Mouse (Mus musculus) hindbrain, embryonic 12.5 days (tissue): Measurements from ENCODE around the gene Tmem248. TPM values are rescaled to one million over a fixed set of nuclear protein-coding genes. Genes with fewer than 3 reads are reported as not detected.
"Not testable (repeated sequence)": the region's sequence is repeated elsewhere in the genome, so short reads cannot be mapped to it uniquely, and the experiment has no call there.

ENCODE experiments used
- ATAC-seq: fragments of 200-750 bp; cut with Nextera tagmentation; 2 replicates; pipeline ENCODE4 v1.8.0; 2017; ENCODE audit warnings: moderate TSS enrichment; ENCODE audit not compliant: low FRiP score
- H3K27ac ChIP-seq: fragments of 300-500 bp; sonication (generic); 2 replicates; pipeline ENCODE4 v1.5.1; 2016; ENCODE audit warnings: mild to moderate bottlenecking
- H3K27me3 ChIP-seq: fragments of 300-500 bp; sonication (generic); 2 replicates; pipeline ENCODE4 v1.6.1; 2016; ENCODE audit warnings: mild to moderate bottlenecking
- H3K36me3 ChIP-seq: fragments of 300-500 bp; sonication (generic); 2 replicates; pipeline ENCODE4 v1.6.1; 2016; ENCODE audit warnings: mild to moderate bottlenecking
- H3K4me1 ChIP-seq: fragments of 300-500 bp; sonication (generic); 2 replicates; pipeline ENCODE4 v1.6.1; 2016
- H3K4me2 ChIP-seq: fragments of 300-500 bp; sonication (generic); replicated peaks from 2 replicates; pipeline ENCODE4 v1.6.1; 2016; ENCODE audit warnings: mild to moderate bottlenecking
- H3K4me3 ChIP-seq: fragments of 300-500 bp; sonication (generic); 2 replicates; pipeline ENCODE4 v1.5.1; 2016; ENCODE audit warnings: mild to moderate bottlenecking
- H3K9ac ChIP-seq: fragments of 300-500 bp; sonication (generic); 2 replicates; pipeline ENCODE4 v1.6.1; 2016; ENCODE audit warnings: mild to moderate bottlenecking, moderate library complexity
- H3K9me3 ChIP-seq: fragments of 300-500 bp; sonication (generic); replicated peaks from 2 replicates; pipeline ENCODE4 v1.6.1; 2016; ENCODE audit warnings: mild to moderate bottlenecking
- WGBS: fragments of 180-500 bp; shearing (Covaris S2); methylation state at CpG from one replicate; pipeline ENCODE4 v1.1.7; 2016; 5-methylcytosine and 5-hydroxymethylcytosine counted together
- polyA plus RNA-seq: library from polyadenylated mRNA; unstranded; fragments of >200 nt; fragmentation: Nextera tagmentation; extraction: Ambion mirVana; gene quantifications from 2 replicates; pipeline ENCODE4 v1.2.1, GENCODE M21; 2016

The Tmem248 gene
- polyA plus RNA-seq, 1 experiment from 2014 or later, result 31.1 TPM

GRCm38 (mm10) chr5:130239856-130240255 lies 23.0 kb downstream of the Tmem248 start:
- Histone ChIP-seq H3K27ac (no peak overlapping the region), H3K27me3 (no peaks in the 10 kb centered on the region), H3K4me1 (no peaks in the 10 kb centered on the region), H3K36me3 (peaks cover 96% of the 10 kb centered on the region), H3K4me3 (no peak overlapping the region), H3K4me2 (no peak overlapping the region), H3K9ac (no peak overlapping the region), H3K9me3 (no peaks in the 10 kb centered on the region)
- no peak for ATAC-seq
- 81% methylated on average over 2 of the region's 2 CpGs for WGBS

GRCm38 (mm10) chr5:130241426-130241825 lies 24.5 kb downstream of the Tmem248 start:
- H3K36me3 ChIP-seq, result peaks cover 96% of the 10 kb centered on the region
- H3K27ac ChIP-seq, result no peak overlapping the region
- no peaks in the 10 kb centered on the region for H3K9me3 ChIP-seq
- H3K4me2 ChIP-seq, result no peak overlapping the region
- ATAC-seq, result no peak
- no peaks in the 10 kb centered on the region for H3K27me3 ChIP-seq
- WGBS, result 94% methylated on average over 12 of the region's 12 CpGs
- H3K4me1 ChIP-seq, result no peaks in the 10 kb centered on the region
- H3K9ac ChIP-seq, result no peak overlapping the region
- H3K4me3 ChIP-seq, result no peak overlapping the region

GRCm38 (mm10) chr5:130247823-130248222 lies 30.9 kb downstream of the Tmem248 start:
- Histone ChIP-seq H3K9ac (no peak overlapping the region), H3K4me2 (no peak overlapping the region), H3K4me1 (no peaks in the 10 kb centered on the region), H3K4me3 (no peak overlapping the region), H3K36me3 (peaks cover 90% of the 10 kb centered on the region), H3K9me3 (no peaks in the 10 kb centered on the region), H3K27ac (no peak overlapping the region), H3K27me3 (no peaks in the 10 kb centered on the region)
- no peak for ATAC-seq
- 90% methylated on average over 5 of the region's 5 CpGs for WGBS

- H3K4me2 ChIP-seq, result peak overlapping the region; percentile 66
- H3K9ac ChIP-seq, result peak overlapping the region; percentile 82
- WGBS, result 18% methylated on average over 19 of the region's 19 CpGs
- H3K4me3 ChIP-seq, result peak overlapping the region; percentile 73
- H3K9me3 ChIP-seq, result no peaks in the 10 kb centered on the region
- peaks cover 25% of the 10 kb centered on the region; the same call in 1 of the 2 replicates for H3K4me1 ChIP-seq
- no peak for ATAC-seq
- no peaks in the 10 kb centered on the region for H3K27me3 ChIP-seq
- H3K36me3 ChIP-seq, result peaks cover 35% of the 10 kb centered on the region
- peak overlapping the region; percentile 80; the same call in 1 of the 2 replicates for H3K27ac ChIP-seq
Measured at GRCm38 (mm10) chr5:130254164-130255016, 37.5 kb downstream of the Tmem248 start.

GRCm38 (mm10) chr5:130255017-130255720 lies 38.3 kb downstream of the Tmem248 start, which contains the start of the genes Sbds and Tyw1:
Sbds (minus strand) TSS chr5:130255530.
Tyw1 (plus strand) TSS chr5:130255619.
- under 1% methylated on average over 52 of the region's 52 CpGs for WGBS
- ATAC-seq, result peak; percentile 89

GRCm38 (mm10) chr5:130255799-130256525 lies 39.1 kb downstream of the Tmem248 start:
- H3K4me1 ChIP-seq, result peaks cover 25% of the 10 kb centered on the region; the same call in 1 of the 2 replicates
- H3K27ac ChIP-seq, result peak overlapping the region; percentile 30; the same call in 1 of the 2 replicates
- H3K4me2 ChIP-seq, result peak overlapping the region; percentile 66
- WGBS, result 33% methylated on average over 20 of the region's 20 CpGs
- H3K27me3 ChIP-seq, H3K9ac ChIP-seq, H3K9me3 ChIP-seq: not testable (repeated sequence)
- peak overlapping the region; percentile 73 for H3K4me3 ChIP-seq
- peaks cover 20% of the 10 kb centered on the region for H3K36me3 ChIP-seq
- 0 out of 2 replicates have a peak, but pooled peaks have one; percentile 1 for ATAC-seq

More at GRCm38 (mm10) chr5:130255017-130255720, 38.3 kb downstream of the Tmem248 start, which contains the start of the genes Sbds and Tyw1:
- peaks cover 25% of the 10 kb centered on the region; the same call in 1 of the 2 replicates for H3K4me1 ChIP-seq
- peak within 1 kb of the TSS; percentile 66 for H3K4me2 ChIP-seq
- H3K9ac ChIP-seq, result peak within 1 kb of the TSS; percentile 82
- peak within 1 kb of the TSS; percentile 73 for H3K4me3 ChIP-seq
- peaks cover 28% of the 10 kb centered on the region for H3K36me3 ChIP-seq
- H3K9me3 ChIP-seq, result no peaks in the 10 kb centered on the region
- H3K27me3 ChIP-seq, result no peaks in the 10 kb centered on the region
- H3K27ac ChIP-seq, result peak within 1 kb of the TSS; percentile 80; the same call in 1 of the 2 replicates

GRCm38 (mm10) chr5:130256678-130257271 lies 39.9 kb downstream of the Tmem248 start:
- peaks cover 25% of the 10 kb centered on the region; the same call in 1 of the 2 replicates for H3K4me1 ChIP-seq
- under 1% methylated on average over 25 of the region's 25 CpGs for WGBS
- ATAC-seq, result peak; percentile 94
- H3K27ac ChIP-seq, result peak overlapping the region; percentile 80
- peaks cover 13% of the 10 kb centered on the region for H3K36me3 ChIP-seq
- H3K27me3 ChIP-seq, result no peaks in the 10 kb centered on the region
- no peaks in the 10 kb centered on the region for H3K9me3 ChIP-seq
- H3K4me2 ChIP-seq, result peak overlapping the region; percentile 66
- H3K4me3 ChIP-seq, result peak overlapping the region; percentile 67
- H3K9ac ChIP-seq, result peak overlapping the region; percentile 79

GRCm38 (mm10) chr5:130257303-130257702 lies 40.4 kb downstream of the Tmem248 start:
- Histone ChIP-seq H3K27me3 (no peaks in the 10 kb centered on the region), H3K9me3 (no peaks in the 10 kb centered on the region), H3K36me3 (peaks cover 8% of the 10 kb centered on the region; the same call in 1 of the 2 replicates), H3K4me3 (peak overlapping the region; percentile 67), H3K4me1 (peaks cover 25% of the 10 kb centered on the region; the same call in 1 of the 2 replicates), H3K4me2 (peak overlapping the region; percentile 66), H3K9ac (peak overlapping the region; percentile 79), H3K27ac (peak overlapping the region; percentile 80)
- WGBS, result 11% methylated on average over 8 of the region's 8 CpGs
- no peak for ATAC-seq

- Histone ChIP-seq H3K4me2 (no peak overlapping the region), H3K9me3 (no peaks in the 10 kb centered on the region), H3K4me3 (no peak overlapping the region), H3K4me1 (no peaks in the 10 kb centered on the region), H3K9ac (no peak overlapping the region), H3K27ac (no peak overlapping the region), H3K27me3 (no peaks in the 10 kb centered on the region), H3K36me3 (peaks cover 42% of the 10 kb centered on the region)
- ATAC-seq, result no peak
- 86% methylated on average over 11 of the region's 11 CpGs for WGBS
Measured at GRCm38 (mm10) chr5:130263454-130263853, 46.6 kb downstream of the Tmem248 start.

- no peak overlapping the region for H3K27ac ChIP-seq
- no peak overlapping the region for H3K9ac ChIP-seq
- no peak overlapping the region for H3K4me2 ChIP-seq
- H3K27me3 ChIP-seq, result no peaks in the 10 kb centered on the region
- peaks cover 52% of the 10 kb centered on the region for H3K36me3 ChIP-seq
- H3K4me3 ChIP-seq, result no peak overlapping the region
- ATAC-seq, result no peak
- 94% methylated on average over 6 of the region's 6 CpGs for WGBS
- H3K9me3 ChIP-seq, result no peaks in the 10 kb centered on the region
- H3K4me1 ChIP-seq, result no peaks in the 10 kb centered on the region
Measured at GRCm38 (mm10) chr5:130264433-130265005, 47.6 kb downstream of the Tmem248 start.

- Histone ChIP-seq H3K36me3 (peaks cover 70% of the 10 kb centered on the region), H3K9ac (no peak overlapping the region), H3K27me3 (no peaks in the 10 kb centered on the region), H3K27ac (no peak overlapping the region), H3K9me3 (no peaks in the 10 kb centered on the region), H3K4me1 (no peaks in the 10 kb centered on the region), H3K4me2 (no peak overlapping the region), H3K4me3 (no peak overlapping the region)
- 90% methylated on average over 7 of the region's 7 CpGs for WGBS
- ATAC-seq, result no peak
Measured at GRCm38 (mm10) chr5:130266651-130267050, 49.8 kb downstream of the Tmem248 start.
